Mouse (Mus musculus): ENCODE measurements around the gene Kcnj9. TPM values are rescaled to one million over a fixed set of nuclear protein-coding genes. Genes with fewer than 3 reads are reported as not detected.

The Kcnj9 gene
- total and polyA plus RNA-seq, 3 experiments, result 0.04 TPM; not detected in 2

GRCm38 (mm10) chr1:172349504-172349903 lies 20.4 kb upstream of the Kcnj9 start:
- no peaks in the 10 kb centered on the region for H3K79me2 ChIP-seq (replicated peaks; ENCODE audit: control insufficient read depth, insufficient read depth, low read length)
- no peak for TF ChIP-seq EP300 (IDR thresholded peaks at IDR 0.05; ENCODE audit: insufficient read depth, low read depth, low read length)
- TF ChIP-seq POLR2A (IDR thresholded peaks at IDR 0.05; ENCODE audit: insufficient read depth, low read depth, low read length), result no peak
- no peak for TF ChIP-seq CTCF (IDR thresholded peaks at IDR 0.05)
- H3K4me3 ChIP-seq, result no peak overlapping the region
- intact Hi-C loops (cut with DNase I), result no loop called here
- 75% methylated on average over 5 of the region's 5 CpGs for WGBS
- peaks cover 5% of the 10 kb centered on the region; the same call in 1 of the 2 replicates for H3K27me3 ChIP-seq (ENCODE audit: control insufficient read depth, insufficient read depth, low read length)
- no peak overlapping the region for H3K27ac ChIP-seq
- DNase-seq, result no peak
- H3K36me3 ChIP-seq (ENCODE audit: control insufficient read depth, insufficient read depth, low read length), result no peaks in the 10 kb centered on the region
- no peaks in the 10 kb centered on the region for H3K4me1 ChIP-seq (ENCODE audit: control insufficient read depth, insufficient read depth, low read length)
- no peak overlapping the region for H3K9ac ChIP-seq (ENCODE audit: low read depth, low read length)

- Histone ChIP-seq H3K4me3 (no peak overlapping the region), H3K36me3 (ENCODE audit: control insufficient read depth, insufficient read depth, low read length) (no peaks in the 10 kb centered on the region), H3K27me3 (ENCODE audit: control insufficient read depth, insufficient read depth, low read length) (peaks cover 5% of the 10 kb centered on the region; the same call in 1 of the 2 replicates), H3K27ac (no peak overlapping the region), H3K4me1 (ENCODE audit: control insufficient read depth, insufficient read depth, low read length) (no peaks in the 10 kb centered on the region), H3K9ac (ENCODE audit: low read depth, low read length) (no peak overlapping the region), H3K79me2 (replicated peaks; ENCODE audit: control insufficient read depth, insufficient read depth, low read length) (no peaks in the 10 kb centered on the region)
- intact Hi-C loops (cut with DNase I), result no loop called here
- DNase-seq, result no peak
- TF ChIP-seq POLR2A (IDR thresholded peaks at IDR 0.05; ENCODE audit: insufficient read depth, low read depth, low read length), result no peak
- no peak for TF ChIP-seq EP300 (IDR thresholded peaks at IDR 0.05; ENCODE audit: insufficient read depth, low read depth, low read length)
- TF ChIP-seq CTCF (IDR thresholded peaks at IDR 0.05), result no peak
- 86% methylated on average over 12 of the region's 12 CpGs for WGBS
These were observed 18.3 kb upstream of the Kcnj9 start for GRCm38 (mm10) chr1:172347382-172347781.

- Histone ChIP-seq H3K9ac (ENCODE audit: low read depth, low read length) (no peak overlapping the region), H3K4me3 (no peak overlapping the region), H3K27ac (no peak overlapping the region), H3K4me1 (ENCODE audit: control insufficient read depth, insufficient read depth, low read length) (no peaks in the 10 kb centered on the region), H3K27me3 (ENCODE audit: control insufficient read depth, insufficient read depth, low read length) (peaks cover 6% of the 10 kb centered on the region; the same call in 1 of the 2 replicates), H3K36me3 (ENCODE audit: control insufficient read depth, insufficient read depth, low read length) (no peaks in the 10 kb centered on the region), H3K79me2 (replicated peaks; ENCODE audit: control insufficient read depth, insufficient read depth, low read length) (no peaks in the 10 kb centered on the region)
- no peak for DNase-seq
- 75% methylated on average over 10 of the region's 10 CpGs for WGBS
- intact Hi-C loops (cut with DNase I), result no loop called here
- TF ChIP-seq POLR2A (IDR thresholded peaks at IDR 0.05; ENCODE audit: insufficient read depth, low read depth, low read length) (no peak), CTCF (IDR thresholded peaks at IDR 0.05) (no peak), EP300 (IDR thresholded peaks at IDR 0.05; ENCODE audit: insufficient read depth, low read depth, low read length) (no peak)
These were observed 17.6 kb upstream of the Kcnj9 start for GRCm38 (mm10) chr1:172346707-172347106.

GRCm38 (mm10) chr1:172344820-172345219 lies 15.7 kb upstream of the Kcnj9 start:
- no peak overlapping the region for H3K27ac ChIP-seq
- TF ChIP-seq EP300 (IDR thresholded peaks at IDR 0.05; ENCODE audit: insufficient read depth, low read depth, low read length) (no peak), POLR2A (IDR thresholded peaks at IDR 0.05; ENCODE audit: insufficient read depth, low read depth, low read length) (no peak), CTCF (IDR thresholded peaks at IDR 0.05) (no peak)
- no peaks in the 10 kb centered on the region for H3K79me2 ChIP-seq (replicated peaks; ENCODE audit: control insufficient read depth, insufficient read depth, low read length)
- no peak for DNase-seq
- H3K4me1 ChIP-seq (ENCODE audit: control insufficient read depth, insufficient read depth, low read length), result no peaks in the 10 kb centered on the region
- intact Hi-C loops (cut with DNase I), result no loop called here
- no peaks in the 10 kb centered on the region for H3K36me3 ChIP-seq (ENCODE audit: control insufficient read depth, insufficient read depth, low read length)
- H3K4me3 ChIP-seq, result no peak overlapping the region
- WGBS, result 75% methylated on average over 7 of the region's 7 CpGs
- H3K27me3 ChIP-seq (ENCODE audit: control insufficient read depth, insufficient read depth, low read length), result peaks cover 6% of the 10 kb centered on the region; the same call in 1 of the 2 replicates
- H3K9ac ChIP-seq (ENCODE audit: low read depth, low read length), result no peak overlapping the region

- TF ChIP-seq POLR2A (IDR thresholded peaks at IDR 0.05; ENCODE audit: insufficient read depth, low read depth, low read length) (no peak), CTCF (IDR thresholded peaks at IDR 0.05) (no peak), EP300 (IDR thresholded peaks at IDR 0.05; ENCODE audit: insufficient read depth, low read depth, low read length) (no peak)
- no peak for DNase-seq
- Histone ChIP-seq H3K4me3 (no peak overlapping the region), H3K27me3 (ENCODE audit: control insufficient read depth, insufficient read depth, low read length) (peaks cover 6% of the 10 kb centered on the region; the same call in 1 of the 2 replicates), H3K9ac (ENCODE audit: low read depth, low read length) (no peak overlapping the region), H3K79me2 (replicated peaks; ENCODE audit: control insufficient read depth, insufficient read depth, low read length) (no peaks in the 10 kb centered on the region), H3K27ac (no peak overlapping the region), H3K4me1 (ENCODE audit: control insufficient read depth, insufficient read depth, low read length) (no peaks in the 10 kb centered on the region), H3K36me3 (ENCODE audit: control insufficient read depth, insufficient read depth, low read length) (no peaks in the 10 kb centered on the region)
- WGBS, result 54% methylated on average over 3 of the region's 3 CpGs
- intact Hi-C loops (cut with DNase I), result no loop called here
These were observed 14.8 kb upstream of the Kcnj9 start for GRCm38 (mm10) chr1:172343914-172344313.

- no peak for DNase-seq
- TF ChIP-seq CTCF (IDR thresholded peaks at IDR 0.05), result no peak
- TF ChIP-seq POLR2A (IDR thresholded peaks at IDR 0.05; ENCODE audit: insufficient read depth, low read depth, low read length), result no peak
- TF ChIP-seq EP300 (IDR thresholded peaks at IDR 0.05; ENCODE audit: insufficient read depth, low read depth, low read length), result no peak
- H3K4me3 ChIP-seq, result no peak overlapping the region
These were observed 13.6 kb upstream of the Kcnj9 start for GRCm38 (mm10) chr1:172342729-172343128.

More at GRCm38 (mm10) chr1:172342729-172343128, 13.6 kb upstream of the Kcnj9 start:
- Histone ChIP-seq H3K79me2 (replicated peaks; ENCODE audit: control insufficient read depth, insufficient read depth, low read length) (no peaks in the 10 kb centered on the region), H3K36me3 (ENCODE audit: control insufficient read depth, insufficient read depth, low read length) (no peaks in the 10 kb centered on the region), H3K27me3 (ENCODE audit: control insufficient read depth, insufficient read depth, low read length) (peaks cover 6% of the 10 kb centered on the region; the same call in 1 of the 2 replicates), H3K9ac (ENCODE audit: low read depth, low read length) (no peak overlapping the region), H3K27ac (no peak overlapping the region), H3K4me1 (ENCODE audit: control insufficient read depth, insufficient read depth, low read length) (no peaks in the 10 kb centered on the region)
- WGBS, result 79% methylated on average over 3 of the region's 3 CpGs
- intact Hi-C loops (cut with DNase I), result no loop called here
